Mouse (Mus musculus) left cerebral cortex, adult 2 months (tissue): ENCODE measurements at regions not wholly inside any gene's neighbourhood (a gene's known extent, or its start where the extent isn't known, plus 50 kb on each side); places are given as distances from the start of the nearest gene placed in this dataset.

Experiments
- DNase-seq, 2 experiments: peaks; one replicate each; pipeline ENCODE4 v3.0.0; 2021 to 2022; ENCODE audit warnings: low spot score in 2 of 2, mixed read lengths in 1 of 2; ENCODE audit errors: extremely low spot score in 1 of 2
- H3K27ac ChIP-seq: fragments of 200-600 bp; 2 replicates; pipeline ENCODE4 v1.8.1; 2022
- H3K4me3 ChIP-seq: fragments of 200-600 bp; 2 replicates; pipeline ENCODE4 v1.8.1; 2022
- CTCF ChIP-seq: fragments of 200-600 bp; IDR thresholded peaks from 2 replicates; pipeline ENCODE4 v1.8.1; 2022; ENCODE audit warnings: antibody characterized with exemption, mild to moderate bottlenecking, moderate library complexity
- intact Hi-C: fragments of 180-260 bp; cut with DNase I; formaldehyde crosslinking; loops from one replicate; pipeline ENCODE4 v1.15.1; 2025

GRCm38 (mm10) chr14:82065173-82065572 is 2081.3 kb downstream of the Olfm4 start:
- TF ChIP-seq CTCF = no peak
- no peak overlapping the region for H3K4me3 ChIP-seq
- H3K27ac ChIP-seq = no peak overlapping the region
- intact Hi-C loops = no loop called here
- DNase-seq = no peak

GRCm38 (mm10) chr14:82101643-82102042 is 2117.8 kb downstream of the Olfm4 start:
- DNase-seq = no peak
- H3K4me3 ChIP-seq = no peak overlapping the region
- TF ChIP-seq CTCF = no peak
- intact Hi-C loops = no loop called here
- H3K27ac ChIP-seq = no peak overlapping the region

GRCm38 (mm10) chr14:82112851-82113250 is 2129.0 kb downstream of the Olfm4 start:
- intact Hi-C loops = no loop called here
- H3K27ac ChIP-seq = no peak overlapping the region
- H3K4me3 ChIP-seq = no peak overlapping the region
- no peak for TF ChIP-seq CTCF
- no peak for DNase-seq

DNA sequence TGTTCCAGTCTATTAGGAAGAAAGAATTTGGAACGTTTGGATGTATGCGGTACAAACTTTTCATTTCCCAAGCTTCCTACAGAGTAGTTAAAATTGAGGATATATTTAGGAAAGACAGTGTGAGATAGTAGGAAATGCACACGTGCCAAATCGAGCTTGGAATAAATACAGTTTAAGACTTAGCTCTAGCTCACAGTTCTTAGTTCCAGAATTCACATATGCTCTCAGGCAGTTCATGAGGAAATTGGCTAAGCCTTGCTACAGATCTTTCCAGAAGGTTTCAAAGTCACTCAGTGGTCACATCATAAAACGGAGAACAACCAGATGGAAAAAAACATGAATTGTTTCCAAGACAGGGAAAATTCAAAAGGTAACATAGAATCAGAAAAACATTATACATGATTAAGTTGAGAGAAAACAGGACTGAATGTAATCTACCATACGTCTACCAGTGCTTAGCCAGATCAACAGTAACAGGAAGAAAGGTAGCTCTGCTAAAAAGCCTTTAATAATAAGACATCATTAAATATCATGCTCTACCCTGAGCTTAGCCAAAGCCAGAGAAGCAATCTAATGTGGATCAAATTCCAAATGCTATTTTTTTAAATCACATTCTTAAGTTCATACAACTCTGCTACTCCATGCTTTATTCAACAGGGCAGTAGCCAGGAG is 2165.1 kb downstream of the Olfm4 start:
- no peak overlapping the region for H3K4me3 ChIP-seq
- intact Hi-C loops = no loop called here
- TF ChIP-seq CTCF = no peak
- H3K27ac ChIP-seq = no peak overlapping the region
- DNase-seq = no peak

DNA sequence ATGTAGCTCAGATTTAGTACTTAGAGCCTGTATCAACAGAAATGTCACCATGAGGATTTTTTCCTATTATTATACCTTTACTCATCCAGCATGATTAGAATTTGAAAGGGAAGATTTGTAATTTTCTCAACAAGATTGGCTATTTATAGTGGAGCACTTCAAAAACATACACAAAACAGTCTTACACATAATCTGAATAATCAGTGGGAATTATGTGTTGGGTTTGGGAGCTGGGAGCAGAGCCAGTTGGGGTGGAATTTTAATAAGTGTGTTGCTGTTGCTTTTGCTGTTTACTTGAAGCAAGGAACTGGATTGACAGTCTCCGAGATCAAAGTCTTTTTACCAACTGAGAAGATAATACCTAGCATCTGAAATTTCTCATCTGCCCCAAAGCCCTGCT is 2201.5 kb downstream of the Olfm4 start:
- no peak overlapping the region for H3K4me3 ChIP-seq
- H3K27ac ChIP-seq = no peak overlapping the region
- no peak for TF ChIP-seq CTCF
- DNase-seq = no peak
- intact Hi-C loops = no loop called here

- intact Hi-C loops = no loop called here
- no peak for TF ChIP-seq CTCF
- no peak for DNase-seq
Measured at GRCm38 (mm10) chr14:82210402-82210801, 2226.5 kb downstream of the Olfm4 start.

DNA sequence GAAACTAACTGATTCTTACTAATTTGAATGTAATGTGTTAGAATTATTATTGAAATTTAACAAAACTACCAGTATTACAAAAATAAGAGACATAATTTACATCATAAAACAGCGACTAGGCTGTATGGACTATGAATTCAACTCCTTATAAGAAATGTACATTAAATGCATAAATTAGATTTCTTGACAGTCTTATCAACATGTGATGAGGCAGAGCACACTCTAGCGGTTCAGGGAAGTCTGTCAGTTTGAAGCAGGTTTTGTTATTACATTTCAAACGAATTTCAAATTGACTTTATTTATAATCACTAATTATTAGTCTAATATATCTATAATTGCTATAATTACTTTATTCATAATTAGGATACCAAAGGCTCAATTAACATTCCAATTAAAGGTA is 2214.8 kb upstream of the Pcdh17 start:
- TF ChIP-seq CTCF = peak; percentile 10
- intact Hi-C loops = no loop called here
- DNase-seq = no peak
- no peak overlapping the region for H3K27ac ChIP-seq
- H3K4me3 ChIP-seq = no peak overlapping the region

More at GRCm38 (mm10) chr14:82210402-82210801, 2226.5 kb downstream of the Olfm4 start:
- Histone ChIP-seq H3K4me3 (no peak overlapping the region), H3K27ac (no peak overlapping the region)

GRCm38 (mm10) chr14:82236238-82236637 is 2207.1 kb upstream of the Pcdh17 start:
- no peak for TF ChIP-seq CTCF
- no peak overlapping the region for H3K27ac ChIP-seq
- DNase-seq = no peak
- H3K4me3 ChIP-seq = no peak overlapping the region
- intact Hi-C loops = no loop called here

GRCm38 (mm10) chr14:82243321-82243720 is 2200.0 kb upstream of the Pcdh17 start:
- Histone ChIP-seq H3K4me3 (no peak overlapping the region), H3K27ac (no peak overlapping the region)
- intact Hi-C loops = no loop called here
- DNase-seq = no peak
- no peak for TF ChIP-seq CTCF

DNA sequence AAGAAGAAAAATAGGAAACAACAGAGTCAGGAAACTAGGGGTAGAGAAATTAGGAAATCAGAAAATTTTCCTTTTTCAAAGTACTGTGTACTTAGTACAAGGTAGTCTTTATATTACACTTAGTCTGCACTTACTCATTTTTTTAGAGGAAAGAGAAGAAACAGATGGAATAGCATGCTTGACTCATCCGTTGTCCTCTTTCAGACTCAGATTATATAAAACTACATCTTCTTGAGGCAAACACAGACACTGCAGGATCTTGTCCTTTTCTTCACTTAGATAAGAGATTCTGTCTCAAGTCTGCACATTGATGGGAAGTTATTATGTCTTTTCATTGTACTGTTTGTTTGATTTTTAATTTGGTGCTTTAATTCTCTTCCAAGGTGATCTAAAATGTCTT is 2198.5 kb upstream of the Pcdh17 start:
- no peak for TF ChIP-seq CTCF
- Histone ChIP-seq H3K27ac (peak overlapping the region; percentile 28; the same call in 1 of the 2 replicates), H3K4me3 (no peak overlapping the region)
- intact Hi-C loops = no loop called here
- DNase-seq = no peak
